Mouse (Mus musculus): ENCODE data around the gene Ncln. TPM values are rescaled to one million over a fixed set of nuclear protein-coding genes. Genes with fewer than 3 reads are reported as not detected.

Ncln gene
- polyA plus RNA-seq, 1 experiment, result 37.2 TPM

GRCm38 (mm10) chr10:81519227-81519977 is 23.2 kb upstream of the Ncln start:
- no peaks in the 10 kb centered on the region for H3K9me3 ChIP-seq (replicated peaks; ENCODE audit: control insufficient read depth, insufficient read depth, low read length, poor library complexity, severe bottlenecking)
- TF ChIP-seq EP300 (IDR thresholded peaks at IDR 0.05; ENCODE audit: insufficient read depth, low read depth, low read length) (no peak), CTCF (IDR thresholded peaks at IDR 0.05; ENCODE audit: low read depth, low read length) (no peak), POLR2A (IDR thresholded peaks at IDR 0.05; ENCODE audit: insufficient read depth, low read length) (no peak)
- peaks cover 2% of the 10 kb centered on the region for H3K4me1 ChIP-seq (ENCODE audit: control insufficient read depth, insufficient read depth, low read length)
- H3K27ac ChIP-seq (ENCODE audit: insufficient read depth, low read length), result no peak overlapping the region
- no peaks in the 10 kb centered on the region for H3K27me3 ChIP-seq (ENCODE audit: control insufficient read depth, insufficient read depth, low read length, poor library complexity, severe bottlenecking)
- no peak overlapping the region for H3K9ac ChIP-seq (ENCODE audit: low read depth, poor library complexity, severe bottlenecking)
- H3K4me3 ChIP-seq (ENCODE audit: low read depth, low read length), result no peak overlapping the region
- H3K36me3 ChIP-seq (ENCODE audit: control insufficient read depth, insufficient read depth, low read length, poor library complexity, severe bottlenecking), result no peaks in the 10 kb centered on the region

DNA sequence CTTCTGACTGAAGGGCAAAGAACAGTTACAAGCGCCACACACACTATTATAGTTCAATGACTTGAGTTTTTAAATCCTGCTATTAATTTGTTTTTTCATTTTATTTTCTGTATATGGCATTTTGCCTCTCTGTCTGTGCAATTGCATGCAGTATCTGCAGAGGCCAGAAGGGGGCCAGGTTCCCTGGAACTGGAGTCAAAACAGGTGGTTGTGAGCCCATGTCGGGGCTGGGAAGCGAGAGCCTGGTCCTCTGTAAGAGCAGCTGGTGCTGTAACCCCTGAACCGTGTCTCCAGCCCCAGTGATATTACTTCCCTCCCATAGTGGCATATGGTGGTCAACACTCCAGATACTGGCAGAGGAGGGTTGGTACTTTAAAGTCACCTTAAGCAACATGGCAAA is 22.4 kb upstream of the Ncln start:
- no peaks in the 10 kb centered on the region for H3K9me3 ChIP-seq (replicated peaks; ENCODE audit: control insufficient read depth, insufficient read depth, low read length, poor library complexity, severe bottlenecking)
- H3K4me3 ChIP-seq (ENCODE audit: low read depth, low read length), result no peak overlapping the region
- no peaks in the 10 kb centered on the region for H3K27me3 ChIP-seq (ENCODE audit: control insufficient read depth, insufficient read depth, low read length, poor library complexity, severe bottlenecking)
- H3K9ac ChIP-seq (ENCODE audit: low read depth, poor library complexity, severe bottlenecking), result no peak overlapping the region
- H3K36me3 ChIP-seq (ENCODE audit: control insufficient read depth, insufficient read depth, low read length, poor library complexity, severe bottlenecking), result no peaks in the 10 kb centered on the region
- TF ChIP-seq EP300 (IDR thresholded peaks at IDR 0.05; ENCODE audit: insufficient read depth, low read depth, low read length) (no peak), CTCF (IDR thresholded peaks at IDR 0.05; ENCODE audit: low read depth, low read length) (peak; percentile 47), POLR2A (IDR thresholded peaks at IDR 0.05; ENCODE audit: insufficient read depth, low read length) (no peak)
- no peak overlapping the region for H3K27ac ChIP-seq (ENCODE audit: insufficient read depth, low read length)
- peaks cover 2% of the 10 kb centered on the region for H3K4me1 ChIP-seq (ENCODE audit: control insufficient read depth, insufficient read depth, low read length)

DNA sequence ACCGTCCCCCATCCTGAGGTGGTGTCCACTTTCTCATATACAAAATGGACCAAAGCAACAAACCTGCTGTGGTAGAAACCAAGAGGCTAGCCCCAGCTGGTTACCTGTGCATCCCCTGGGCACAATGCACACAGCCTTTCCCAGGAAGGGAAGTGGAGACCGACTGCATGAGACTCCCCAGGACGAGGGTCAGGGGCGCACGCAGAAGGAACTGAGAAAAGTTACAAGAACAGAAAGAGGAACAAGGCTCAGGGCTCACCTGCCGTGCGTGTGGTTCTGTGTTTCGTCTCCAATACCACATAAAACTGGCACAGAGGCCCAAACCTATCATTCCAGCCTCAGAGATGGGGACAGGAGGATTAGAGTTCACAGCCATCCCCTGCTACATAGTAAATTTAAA is 21.0 kb upstream of the Ncln start:
- no peaks in the 10 kb centered on the region for H3K27me3 ChIP-seq (ENCODE audit: control insufficient read depth, insufficient read depth, low read length, poor library complexity, severe bottlenecking)
- H3K4me3 ChIP-seq (ENCODE audit: low read depth, low read length), result no peak overlapping the region
- no peaks in the 10 kb centered on the region for H3K9me3 ChIP-seq (replicated peaks; ENCODE audit: control insufficient read depth, insufficient read depth, low read length, poor library complexity, severe bottlenecking)
- TF ChIP-seq POLR2A (IDR thresholded peaks at IDR 0.05; ENCODE audit: insufficient read depth, low read length), result no peak
- TF ChIP-seq CTCF (IDR thresholded peaks at IDR 0.05; ENCODE audit: low read depth, low read length), result peak; percentile 0
- peaks cover 2% of the 10 kb centered on the region for H3K4me1 ChIP-seq (ENCODE audit: control insufficient read depth, insufficient read depth, low read length)
- H3K27ac ChIP-seq (ENCODE audit: insufficient read depth, low read length), result no peak overlapping the region
- H3K36me3 ChIP-seq (ENCODE audit: control insufficient read depth, insufficient read depth, low read length, poor library complexity, severe bottlenecking), result no peaks in the 10 kb centered on the region
- no peak overlapping the region for H3K9ac ChIP-seq (ENCODE audit: low read depth, poor library complexity, severe bottlenecking)

DNA sequence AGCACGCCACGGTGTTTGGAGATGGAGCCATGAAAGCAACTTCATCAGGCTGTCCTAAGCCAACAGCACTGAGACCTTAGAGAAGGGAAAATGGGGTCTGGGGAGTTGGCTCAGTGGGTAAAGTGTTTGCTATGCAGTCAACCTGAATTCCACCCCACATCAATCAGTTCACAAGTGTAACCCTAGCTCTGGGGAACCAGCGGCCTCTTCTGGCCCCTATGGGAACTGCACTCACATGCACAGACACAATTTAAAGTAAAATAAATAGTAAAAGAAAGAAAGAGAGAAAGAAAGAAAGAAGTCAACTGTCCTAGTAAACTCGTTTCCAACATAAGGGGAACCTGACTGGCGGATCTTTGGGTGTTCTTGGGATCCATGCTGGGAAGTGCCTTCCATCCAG is 17.6 kb upstream of the Ncln start:
- Histone ChIP-seq H3K27ac (ENCODE audit: insufficient read depth, low read length) (no peak overlapping the region), H3K9ac (ENCODE audit: low read depth, poor library complexity, severe bottlenecking) (no peak overlapping the region), H3K36me3 (ENCODE audit: control insufficient read depth, insufficient read depth, low read length, poor library complexity, severe bottlenecking) (no peaks in the 10 kb centered on the region), H3K27me3 (ENCODE audit: control insufficient read depth, insufficient read depth, low read length, poor library complexity, severe bottlenecking) (no peaks in the 10 kb centered on the region), H3K9me3 (replicated peaks; ENCODE audit: control insufficient read depth, insufficient read depth, low read length, poor library complexity, severe bottlenecking) (no peaks in the 10 kb centered on the region), H3K4me3 (ENCODE audit: low read depth, low read length) (no peak overlapping the region), H3K4me1 (ENCODE audit: control insufficient read depth, insufficient read depth, low read length) (peaks cover 2% of the 10 kb centered on the region)
- TF ChIP-seq EP300 (IDR thresholded peaks at IDR 0.05; ENCODE audit: insufficient read depth, low read depth, low read length) (no peak), CTCF (IDR thresholded peaks at IDR 0.05; ENCODE audit: low read depth, low read length) (peak; percentile 17)

GRCm38 (mm10) chr10:81510246-81510810 is 14.1 kb upstream of the Ncln start:
- Histone ChIP-seq H3K4me1 (ENCODE audit: control insufficient read depth, insufficient read depth, low read length) (peaks cover 3% of the 10 kb centered on the region), H3K36me3 (ENCODE audit: control insufficient read depth, insufficient read depth, low read length, poor library complexity, severe bottlenecking) (no peaks in the 10 kb centered on the region; the same call in 1 of the 2 replicates), H3K9me3 (replicated peaks; ENCODE audit: control insufficient read depth, insufficient read depth, low read length, poor library complexity, severe bottlenecking) (no peaks in the 10 kb centered on the region), H3K27me3 (ENCODE audit: control insufficient read depth, insufficient read depth, low read length, poor library complexity, severe bottlenecking) (no peaks in the 10 kb centered on the region), H3K9ac (ENCODE audit: low read depth, poor library complexity, severe bottlenecking) (no peak overlapping the region), H3K27ac (ENCODE audit: insufficient read depth, low read length) (no peak overlapping the region), H3K4me3 (ENCODE audit: low read depth, low read length) (no peak overlapping the region)
- no peak for TF ChIP-seq CTCF (IDR thresholded peaks at IDR 0.05; ENCODE audit: low read depth, low read length)

- no peak for TF ChIP-seq CTCF (IDR thresholded peaks at IDR 0.05; ENCODE audit: low read depth, low read length)
- TF ChIP-seq EP300 (IDR thresholded peaks at IDR 0.05; ENCODE audit: insufficient read depth, low read depth, low read length), result 0 out of 2 replicates have a peak, but pooled peaks have one; percentile 8
- peak; percentile 78 for TF ChIP-seq POLR2A (IDR thresholded peaks at IDR 0.05; ENCODE audit: insufficient read depth, low read length)
- peak overlapping the region; percentile 89 for H3K27ac ChIP-seq (ENCODE audit: insufficient read depth, low read length)
- H3K4me1 ChIP-seq (ENCODE audit: control insufficient read depth, insufficient read depth, low read length), result peaks cover 3% of the 10 kb centered on the region
- no peaks in the 10 kb centered on the region; the same call in 1 of the 2 replicates for H3K36me3 ChIP-seq (ENCODE audit: control insufficient read depth, insufficient read depth, low read length, poor library complexity, severe bottlenecking)
- H3K9me3 ChIP-seq (replicated peaks; ENCODE audit: control insufficient read depth, insufficient read depth, low read length, poor library complexity, severe bottlenecking), result no peaks in the 10 kb centered on the region
- H3K4me3 ChIP-seq (ENCODE audit: low read depth, low read length), result peak overlapping the region; percentile 75
- H3K27me3 ChIP-seq (ENCODE audit: control insufficient read depth, insufficient read depth, low read length, poor library complexity, severe bottlenecking), result no peaks in the 10 kb centered on the region
- peak overlapping the region; percentile 45 for H3K9ac ChIP-seq (ENCODE audit: low read depth, poor library complexity, severe bottlenecking)
Measured at GRCm38 (mm10) chr10:81507691-81508489, 11.7 kb upstream of the Ncln start.
